Mouse (Mus musculus): ENCODE data around the gene Fbf1.

GRCm38 (mm10) chr11:116132366-116133333 lies 35.3 kb downstream of the Fbf1 start:
- no peak for TF ChIP-seq CTCF (IDR thresholded peaks at IDR 0.05; ENCODE audit: insufficient read depth, low read depth, low read length)
- no peak for TF ChIP-seq POLR2A (IDR thresholded peaks at IDR 0.05; ENCODE audit: insufficient read depth, low read depth, low read length)
